Mouse (Mus musculus): ENCODE data around the gene Atf7ip. TPM values are rescaled to one million over a fixed set of nuclear protein-coding genes. Genes with fewer than 3 reads are reported as not detected.

The Atf7ip gene
- total and polyA plus RNA-seq, 2 experiments from 2014 or later = 16.5 to 54.5 TPM

DNA sequence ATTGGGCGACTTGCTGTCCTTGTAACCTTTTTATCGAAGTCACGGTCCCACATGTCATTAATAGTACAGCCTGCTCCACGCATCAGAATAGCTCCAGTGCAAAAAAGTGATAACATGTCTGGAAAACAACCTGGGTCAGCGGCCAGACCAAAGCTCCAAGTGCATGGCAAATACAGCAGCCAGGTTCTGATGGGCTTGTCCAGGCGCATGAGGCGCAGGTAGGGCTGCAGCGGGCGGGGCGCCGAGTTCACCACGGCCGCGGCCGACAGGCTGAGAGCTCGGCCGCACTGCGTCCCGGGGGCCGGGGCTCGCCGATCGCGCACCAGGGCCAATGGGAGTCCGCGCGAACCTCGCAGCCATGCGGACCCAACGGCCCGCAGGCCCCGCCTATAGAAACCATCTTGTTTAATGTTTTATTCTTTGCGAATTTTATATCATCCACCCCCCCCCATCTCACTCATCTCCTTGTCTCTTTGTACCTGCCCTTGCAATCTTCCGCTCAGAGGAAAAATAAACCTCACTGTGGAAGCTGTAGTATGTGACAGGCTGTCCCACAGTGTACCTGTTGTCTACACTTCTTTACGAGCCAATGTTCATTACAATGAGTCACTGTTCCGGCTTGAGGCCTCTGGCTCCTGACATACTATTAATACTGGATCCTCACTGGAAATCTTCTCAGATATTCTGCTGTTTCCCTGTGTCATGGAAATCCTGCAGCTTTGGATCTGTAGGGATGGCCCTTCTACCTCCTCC, 19.0 kb upstream of the Atf7ip start:
- peak; percentile 72 for ATAC-seq (ENCODE audit: insufficient read depth, low read depth)
- TF ChIP-seq EP300 (IDR thresholded peaks at IDR 0.05; ENCODE audit: low read depth) = no peak
- no peak for TF ChIP-seq CTCF (IDR thresholded peaks at IDR 0.05; ENCODE audit: low read depth)

GRCm38 (mm10) chr6:136487554-136487950, 18.4 kb upstream of the Atf7ip start:
- no peaks in the 10 kb centered on the region for H3K9me3 ChIP-seq (replicated peaks; ENCODE audit: control insufficient read depth, low read length)
- H3K4me1 ChIP-seq (ENCODE audit: control insufficient read depth, insufficient read depth) = peaks cover 7% of the 10 kb centered on the region; the same call in 1 of the 2 replicates
- no peak overlapping the region for H3K4me2 ChIP-seq (ENCODE audit: low read depth, low read length)
- no peaks in the 10 kb centered on the region for H3K36me3 ChIP-seq (replicated peaks; ENCODE audit: control insufficient read depth, insufficient read depth, low read length)
- DNase-seq (ENCODE audit: low spot score) (no peak), ATAC-seq (ENCODE audit: insufficient read depth, low read depth) (no peak)
- H3K9ac ChIP-seq (replicated peaks; ENCODE audit: low read depth, low read length) = no peak overlapping the region
- no peak for TF ChIP-seq EP300 (IDR thresholded peaks at IDR 0.05; ENCODE audit: low read depth)
- TF ChIP-seq CTCF (IDR thresholded peaks at IDR 0.05; ENCODE audit: low read depth) = no peak
- no peaks in the 10 kb centered on the region for H3K27me3 ChIP-seq (ENCODE audit: control insufficient read depth, insufficient read depth, low read length)
- no peak overlapping the region for H3K4me3 ChIP-seq (ENCODE audit: low read depth, low read length)
- H3K27ac ChIP-seq (ENCODE audit: low read depth) = no peak overlapping the region
- WGBS = 96% methylated on average over 1 of the region's 1 CpGs

More for the DNA sequence above, 19.0 kb upstream of the Atf7ip start:
- WGBS = 42% methylated on average over 36 of the region's 36 CpGs
- Histone ChIP-seq H3K4me2 (ENCODE audit: low read depth, low read length) (peak overlapping the region; percentile 36), H3K27me3 (ENCODE audit: control insufficient read depth, insufficient read depth, low read length) (no peaks in the 10 kb centered on the region), H3K9me3 (replicated peaks; ENCODE audit: control insufficient read depth, low read length) (no peaks in the 10 kb centered on the region), H3K36me3 (replicated peaks; ENCODE audit: control insufficient read depth, insufficient read depth, low read length) (no peaks in the 10 kb centered on the region), H3K4me1 (ENCODE audit: control insufficient read depth, insufficient read depth) (peaks cover 7% of the 10 kb centered on the region; the same call in 1 of the 2 replicates), H3K9ac (replicated peaks; ENCODE audit: low read depth, low read length) (no peak overlapping the region), H3K4me3 (ENCODE audit: low read depth, low read length) (peak overlapping the region; percentile 18; the same call in 1 of the 2 replicates), H3K27ac (ENCODE audit: low read depth) (peak overlapping the region; percentile 11; the same call in 1 of the 2 replicates)
- peak; percentile 4 for DNase-seq (ENCODE audit: low spot score)

DNA sequence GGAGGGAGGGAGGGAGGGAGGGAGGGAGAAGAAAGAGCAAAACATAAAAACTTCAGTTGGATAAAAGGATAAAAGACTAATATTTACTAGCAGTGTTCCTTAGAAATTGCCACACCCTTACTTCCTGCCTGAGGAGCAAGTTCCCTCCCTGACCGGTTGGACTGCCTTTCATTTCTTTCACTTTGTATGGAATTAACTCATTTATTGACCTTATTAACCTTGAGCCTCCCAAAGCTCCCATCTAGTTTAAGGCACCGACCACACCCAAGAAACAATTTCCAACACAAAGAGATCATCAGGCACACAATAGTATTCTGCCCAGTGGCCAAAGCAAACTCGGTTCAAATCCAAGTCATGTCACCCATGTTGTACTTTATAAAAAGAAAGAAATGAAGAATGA, 16.1 kb upstream of the Atf7ip start:
- H3K27ac ChIP-seq (ENCODE audit: low read depth) = no peak overlapping the region
- DNase-seq (ENCODE audit: low spot score) (no peak), ATAC-seq (ENCODE audit: insufficient read depth, low read depth) (no peak)
- WGBS = 73% methylated on average over 3 of the region's 3 CpGs
- peaks cover 7% of the 10 kb centered on the region; the same call in 1 of the 2 replicates for H3K4me1 ChIP-seq (ENCODE audit: control insufficient read depth, insufficient read depth)
- no peaks in the 10 kb centered on the region for H3K9me3 ChIP-seq (replicated peaks; ENCODE audit: control insufficient read depth, low read length)
- no peak overlapping the region for H3K4me2 ChIP-seq (ENCODE audit: low read depth, low read length)
- no peaks in the 10 kb centered on the region for H3K36me3 ChIP-seq (replicated peaks; ENCODE audit: control insufficient read depth, insufficient read depth, low read length)
- no peak for TF ChIP-seq CTCF (IDR thresholded peaks at IDR 0.05; ENCODE audit: low read depth)
- H3K27me3 ChIP-seq (ENCODE audit: control insufficient read depth, insufficient read depth, low read length) = no peaks in the 10 kb centered on the region
- no peak overlapping the region for H3K9ac ChIP-seq (replicated peaks; ENCODE audit: low read depth, low read length)
- H3K4me3 ChIP-seq (ENCODE audit: low read depth, low read length) = no peak overlapping the region

DNA sequence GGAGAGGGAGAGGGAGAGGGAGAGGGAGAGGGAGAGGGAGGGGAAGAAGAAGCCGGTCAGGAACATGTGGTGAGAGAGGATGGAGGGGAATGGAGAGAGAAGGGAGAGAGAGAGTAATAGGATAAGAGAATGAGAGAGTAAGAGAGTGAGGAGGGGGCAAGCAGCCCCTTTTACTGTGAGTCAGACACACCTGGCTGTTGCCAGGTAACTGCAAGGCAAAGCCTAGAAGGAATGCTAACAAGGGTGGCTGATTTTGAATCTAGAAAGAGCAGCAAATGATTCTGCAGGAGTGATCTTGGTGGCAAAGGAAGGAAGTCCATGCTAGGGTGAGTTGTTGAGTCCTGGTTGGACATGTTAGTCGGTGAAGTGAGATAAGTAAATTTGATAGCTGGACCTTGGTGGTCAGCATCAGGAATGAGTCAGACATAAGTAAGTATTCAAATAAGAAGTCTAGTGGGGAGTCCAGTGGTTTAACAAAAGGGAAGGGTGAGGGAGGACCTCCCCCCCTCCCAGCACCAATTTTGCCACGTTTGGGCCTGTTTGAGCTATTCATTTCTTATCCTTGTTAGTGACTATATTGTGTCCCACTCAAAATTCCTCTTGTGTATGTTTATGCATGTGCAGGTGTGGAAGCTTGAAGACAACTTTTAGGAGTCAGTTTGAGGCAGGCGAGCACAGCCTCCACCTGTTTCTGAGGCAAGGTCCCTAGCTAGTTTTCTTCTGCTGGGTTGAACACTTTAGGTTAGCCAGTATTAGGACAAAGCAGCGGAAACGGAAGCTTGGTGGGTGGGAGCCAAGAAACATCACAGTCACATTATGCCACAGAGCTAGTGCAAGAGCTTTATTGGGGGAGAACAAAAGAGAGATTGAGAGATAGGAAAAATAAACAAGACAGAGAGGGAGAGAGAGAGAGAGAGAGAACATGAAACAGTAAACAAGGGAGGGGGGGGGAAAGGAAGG, 15.2 kb upstream of the Atf7ip start:
- DNase-seq (ENCODE audit: low spot score) = no peak
- Histone ChIP-seq H3K27me3 (ENCODE audit: control insufficient read depth, insufficient read depth, low read length) (no peaks in the 10 kb centered on the region), H3K36me3 (replicated peaks; ENCODE audit: control insufficient read depth, insufficient read depth, low read length) (no peaks in the 10 kb centered on the region), H3K9me3 (replicated peaks; ENCODE audit: control insufficient read depth, low read length) (no peaks in the 10 kb centered on the region), H3K4me3 (ENCODE audit: low read depth, low read length) (no peak overlapping the region), H3K27ac (ENCODE audit: low read depth) (peak overlapping the region; percentile 34; the same call in 1 of the 2 replicates), H3K4me1 (ENCODE audit: control insufficient read depth, insufficient read depth) (peaks cover 7% of the 10 kb centered on the region; the same call in 1 of the 2 replicates), H3K9ac (replicated peaks; ENCODE audit: low read depth, low read length) (no peak overlapping the region), H3K4me2 (ENCODE audit: low read depth, low read length) (no peak overlapping the region)
- TF ChIP-seq CTCF (IDR thresholded peaks at IDR 0.05; ENCODE audit: low read depth) (no peak), EP300 (IDR thresholded peaks at IDR 0.05; ENCODE audit: low read depth) (no peak)
- WGBS = 67% methylated on average over 6 of the region's 6 CpGs
- no peak for ATAC-seq (ENCODE audit: insufficient read depth, low read depth)

DNA sequence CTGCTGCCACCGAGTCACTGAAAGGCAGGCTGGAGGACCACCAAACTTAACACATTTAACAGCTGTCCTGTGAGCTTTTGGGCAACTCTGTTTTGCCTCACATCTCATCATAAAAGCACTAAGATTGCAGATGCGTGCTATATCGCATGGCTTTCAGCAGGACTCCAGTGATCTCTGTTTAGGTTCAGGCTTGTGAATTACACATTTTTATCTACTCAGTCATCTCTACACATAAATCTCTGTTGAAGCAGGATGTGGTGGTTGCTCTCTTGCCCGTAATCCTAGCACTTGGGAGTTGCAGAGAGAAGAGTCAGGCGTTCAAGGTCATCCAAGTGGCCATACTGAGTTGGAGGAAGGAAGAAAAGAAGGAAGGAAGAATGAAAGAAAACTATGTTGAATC, 14.3 kb upstream of the Atf7ip start:
- Histone ChIP-seq H3K4me1 (ENCODE audit: control insufficient read depth, insufficient read depth) (peaks cover 7% of the 10 kb centered on the region; the same call in 1 of the 2 replicates), H3K27me3 (ENCODE audit: control insufficient read depth, insufficient read depth, low read length) (no peaks in the 10 kb centered on the region), H3K27ac (ENCODE audit: low read depth) (peak overlapping the region; percentile 70), H3K9ac (replicated peaks; ENCODE audit: low read depth, low read length) (no peak overlapping the region), H3K9me3 (replicated peaks; ENCODE audit: control insufficient read depth, low read length) (no peaks in the 10 kb centered on the region), H3K36me3 (replicated peaks; ENCODE audit: control insufficient read depth, insufficient read depth, low read length) (no peaks in the 10 kb centered on the region), H3K4me3 (ENCODE audit: low read depth, low read length) (no peak overlapping the region), H3K4me2 (ENCODE audit: low read depth, low read length) (no peak overlapping the region)
- no peak for TF ChIP-seq CTCF (IDR thresholded peaks at IDR 0.05; ENCODE audit: low read depth)
- no peak for TF ChIP-seq EP300 (IDR thresholded peaks at IDR 0.05; ENCODE audit: low read depth)
- WGBS = 74% methylated on average over 5 of the region's 5 CpGs
- ATAC-seq (ENCODE audit: insufficient read depth, low read depth) (no peak), DNase-seq (ENCODE audit: low spot score) (no peak)
